Comparison of ENCODE assay signal across 9 mouse cellular contexts in genomic region chr13:54227916-54228483, GRCm38 (mm10). TPM values are rescaled to one million over a fixed set of nuclear protein-coding genes. Genes with fewer than 3 reads are reported as not detected.
DNase-seq lines count a peak whose midpoint lies in the region; ATAC-seq and TF ChIP-seq lines count a peak whose summit lies in the region.
"Had no signal": no experiment of that assay in that cellular context is flagged by ENCODE, and none has a peak within 500 bp of the region (broad histone marks: within the 10 kb centered on the region; RNA-seq: fewer than 3 reads in every experiment).

No protein-coding gene starts in this region.

- H3K4me1 ChIP-seq in intestine, embryonic 14.5 days (replicated peaks; ENCODE audit: control insufficient read depth, insufficient read depth, low read length): no peaks in the 10 kb centered on the region
- H3K4me1 ChIP-seq in intestine, embryonic 16.5 days (ENCODE audit: control insufficient read depth, insufficient read depth, low read length): no peaks in the 10 kb centered on the region
- no peaks in the 10 kb centered on the region for H3K4me1 ChIP-seq in heart, embryonic 13.5 days
- H3K4me1 ChIP-seq in stomach, embryonic 14.5 days (ENCODE audit: control insufficient read depth, insufficient read depth, low read length): no peaks in the 10 kb centered on the region
- H3K4me1 ChIP-seq: limb, embryonic 13.5 days had no signal

- H3K36me3 ChIP-seq in intestine, embryonic 14.5 days (ENCODE audit: control insufficient read depth, insufficient read depth, low read length): no peaks in the 10 kb centered on the region
- H3K36me3 ChIP-seq in intestine, embryonic 16.5 days (ENCODE audit: control insufficient read depth, insufficient read depth, low read length): no peaks in the 10 kb centered on the region
- H3K36me3 ChIP-seq in heart, embryonic 13.5 days: no peaks in the 10 kb centered on the region
- no peaks in the 10 kb centered on the region for H3K36me3 ChIP-seq in stomach, embryonic 14.5 days (ENCODE audit: control insufficient read depth, insufficient read depth, low read length)
- H3K36me3 ChIP-seq: limb, embryonic 13.5 days had no signal

- TF ChIP-seq CTCF in layer of hippocampus, adult 2 months (conservative IDR thresholded peaks at IDR 0.05): peak; percentile 92

- no peaks in the 10 kb centered on the region for H3K9me3 ChIP-seq in intestine, embryonic 14.5 days (ENCODE audit: control insufficient read depth, low read length)
- no peaks in the 10 kb centered on the region for H3K9me3 ChIP-seq in intestine, embryonic 16.5 days (ENCODE audit: control insufficient read depth, low read length)
- H3K9me3 ChIP-seq in heart, embryonic 13.5 days: no peaks in the 10 kb centered on the region
- no peaks in the 10 kb centered on the region for H3K9me3 ChIP-seq in stomach, embryonic 14.5 days (ENCODE audit: control insufficient read depth, low read depth, low read length)
- H3K9me3 ChIP-seq: limb, embryonic 13.5 days had no signal

- no peak overlapping the region for H3K4me3 ChIP-seq in intestine, embryonic 14.5 days (ENCODE audit: low read depth, low read length)
- H3K4me3 ChIP-seq in intestine, embryonic 16.5 days (ENCODE audit: low read length): no peak overlapping the region
- no peak overlapping the region for H3K4me3 ChIP-seq in heart, embryonic 13.5 days
- H3K4me3 ChIP-seq in layer of hippocampus, adult 2 months: no peak overlapping the region
- H3K4me3 ChIP-seq in stomach, embryonic 14.5 days (ENCODE audit: low read depth, low read length): no peak overlapping the region
- H3K4me3 ChIP-seq: limb, embryonic 13.5 days had no signal

- DNase-seq in intestine, embryonic 14.5 days (ENCODE audit: low spot score): peak; percentile 71
- peak; percentile 15 for DNase-seq in adrenal gland, adult 8-10 months
- DNase-seq in embryo, embryonic 9.5 days (ENCODE audit: extremely low spot score): peak; percentile 56
- DNase-seq in layer of hippocampus, adult 2 months (ENCODE audit: low spot score in 2 of 2): peak; percentile 53 to 78
- DNase-seq in lung, postnatal 25 days (ENCODE audit: low spot score): peak; percentile 43

- ATAC-seq in intestine, embryonic 14.5 days (replicated peaks; ENCODE audit: low FRiP score, low TSS enrichment, low read depth): no peak
- no peak for ATAC-seq in intestine, embryonic 16.5 days
- no peak for ATAC-seq in heart, embryonic 13.5 days (ENCODE audit: extremely low read depth, insufficient number of reproducible peaks, low FRiP score, low TSS enrichment)
- ATAC-seq in stomach, embryonic 14.5 days (ENCODE audit: insufficient number of reproducible peaks, insufficient read depth, low FRiP score, low read depth): 0 out of 2 replicates have a peak, but pooled peaks have one; percentile 42

- H3K9ac ChIP-seq in intestine, embryonic 14.5 days (ENCODE audit: low read length): no peak overlapping the region
- no peak overlapping the region for H3K9ac ChIP-seq in intestine, embryonic 16.5 days (ENCODE audit: low read depth, low read length)
- no peak overlapping the region for H3K9ac ChIP-seq in heart, embryonic 13.5 days
- H3K9ac ChIP-seq in stomach, embryonic 14.5 days (replicated peaks; ENCODE audit: low read depth, low read length): no peak overlapping the region
- H3K9ac ChIP-seq: limb, embryonic 13.5 days had no signal

- WGBS in intestine, embryonic 14.5 days: 22% methylated on average over 13 of the region's 13 CpGs
- 22% methylated on average over 13 of the region's 13 CpGs for WGBS in intestine, embryonic 16.5 days
- WGBS in heart, embryonic 13.5 days: 21% methylated on average over 13 of the region's 13 CpGs
- WGBS in stomach, embryonic 14.5 days: 23% methylated on average over 13 of the region's 13 CpGs

- H3K4me2 ChIP-seq in intestine, embryonic 14.5 days (ENCODE audit: low read length): no peak overlapping the region
- H3K4me2 ChIP-seq in intestine, embryonic 16.5 days (ENCODE audit: low read depth, low read length): no peak overlapping the region
- peak overlapping the region; percentile 41 for H3K4me2 ChIP-seq in heart, embryonic 13.5 days
- H3K4me2 ChIP-seq in stomach, embryonic 14.5 days (replicated peaks; ENCODE audit: low read depth, low read length): no peak overlapping the region
- H3K4me2 ChIP-seq: limb, embryonic 13.5 days had no signal

- H3K27me3 ChIP-seq in intestine, embryonic 14.5 days (replicated peaks; ENCODE audit: control insufficient read depth, insufficient read depth, low read length): no peaks in the 10 kb centered on the region
- no peaks in the 10 kb centered on the region for H3K27me3 ChIP-seq in intestine, embryonic 16.5 days (replicated peaks; ENCODE audit: control insufficient read depth, insufficient read depth, low read length)
- H3K27me3 ChIP-seq in heart, embryonic 13.5 days (replicated peaks): peaks cover 21% of the 10 kb centered on the region; the same call in 1 of the 2 replicates
- H3K27me3 ChIP-seq in stomach, embryonic 14.5 days (ENCODE audit: control insufficient read depth, insufficient read depth, low read length): no peaks in the 10 kb centered on the region

- no peak overlapping the region for H3K27ac ChIP-seq in intestine, embryonic 14.5 days (ENCODE audit: low read depth)
- H3K27ac ChIP-seq in intestine, embryonic 16.5 days (ENCODE audit: low read length): no peak overlapping the region
- no peak overlapping the region for H3K27ac ChIP-seq in heart, embryonic 13.5 days (replicated peaks)
- H3K27ac ChIP-seq in layer of hippocampus, adult 2 months: no peak overlapping the region
- no peak overlapping the region for H3K27ac ChIP-seq in stomach, embryonic 14.5 days (ENCODE audit: low read length)
- H3K27ac ChIP-seq: limb, embryonic 13.5 days had no signal

RNA-seq across cellular contexts. Expression of gene Hrh2, which starts 36.1 kb away (rescaled TPM):
- 0.16 and 0.26 TPM in 2 replicates for polyA plus RNA-seq in intestine, embryonic 14.5 days (2014; fragmentation: Nextera tagmentation; extraction: Ambion mirVana)
- 0.04 and 0.09 TPM in 2 replicates for polyA plus RNA-seq in intestine, embryonic 16.5 days (2015; fragmentation: Nextera tagmentation; extraction: Ambion mirVana)
- under 1 TPM; 0.10 to 0.48 (median 0.34) TPM for total RNA-seq in adrenal gland, adult 8-10 months (2022)
- polyA plus RNA-seq in heart, embryonic 13.5 days (2015; fragmentation: Nextera tagmentation; extraction: Ambion mirVana): 0.05 TPM in 1 of 2 replicates, not detected in the other
- 1 to 10 TPM; 6.3 to 6.9 TPM for total RNA-seq in layer of hippocampus, adult 2 months (2021)
- polyA plus RNA-seq in stomach, embryonic 14.5 days (2014; fragmentation: Nextera tagmentation; extraction: Ambion mirVana): 0.29 and 0.42 TPM in 2 replicates

Comparison
In these comparisons a context has a peak if more than half of its experiments do, and no peak if none do; other contexts are left out.
1. DNase-seq: peak in every context shown above with its lines; median percentile 71 in intestine, embryonic 14.5 days; 66 in layer of hippocampus, adult 2 months; 56 in embryo, embryonic 9.5 days; 43 in lung, postnatal 25 days; 15 in adrenal gland, adult 8-10 months.